Mouse (Mus musculus) right cerebral cortex, postnatal 25 days (tissue): ENCODE data around the gene E2f3.
A peak's percentile ranks its signal among the peaks of the same experiment; 100 is the strongest.

Experiments
- DNase-seq: peaks from one replicate; pipeline ENCODE4 v3.0.0; 2022

E2f3 gene

GRCm38 (mm10) chr13:29913606-29914005, 72.3 kb downstream of the E2f3 start:
- DNase-seq, result no peak

GRCm38 (mm10) chr13:29913061-29913460, 72.8 kb downstream of the E2f3 start:
- no peak for DNase-seq

DNA sequence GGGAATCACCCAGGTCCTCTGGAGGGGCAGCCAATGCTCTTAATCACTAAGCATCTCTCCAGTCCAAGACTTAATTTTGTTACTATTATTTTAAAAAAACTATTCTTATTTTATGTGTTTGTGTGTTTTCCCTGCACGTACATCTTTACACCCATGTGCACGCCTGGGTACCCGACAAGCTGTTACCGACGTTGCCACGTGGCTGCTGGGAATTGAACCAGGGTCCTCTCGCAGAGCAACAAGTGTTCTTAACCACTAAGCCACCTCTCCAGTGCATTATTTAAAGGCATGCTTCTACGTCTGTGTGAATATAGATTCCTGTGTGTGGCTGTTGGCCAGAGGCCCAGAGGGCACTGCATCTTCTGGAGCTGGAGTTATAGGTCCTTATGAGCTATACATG, 73.6 kb downstream of the E2f3 start:
- DNase-seq, result no peak

DNA sequence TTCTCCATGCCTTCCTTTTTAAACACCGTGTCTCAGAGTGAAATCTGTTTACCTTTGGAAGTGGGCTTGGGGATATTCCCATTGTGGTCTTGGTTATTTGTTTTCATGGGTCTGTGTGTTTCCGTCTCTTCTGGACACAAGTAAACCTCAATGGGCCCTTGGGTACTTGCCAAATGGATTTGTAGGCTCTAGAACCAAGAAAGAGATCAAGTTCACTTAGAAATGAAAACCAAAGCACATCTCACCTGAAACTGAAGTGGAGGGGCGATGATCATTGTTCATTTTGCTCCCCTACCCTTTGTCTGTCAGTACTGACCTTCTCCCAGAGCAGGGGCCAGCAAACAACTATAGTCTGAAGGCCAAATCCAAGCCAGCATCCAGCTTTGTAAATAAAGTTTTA, 74.7 kb downstream of the E2f3 start:
- no peak for DNase-seq

DNA sequence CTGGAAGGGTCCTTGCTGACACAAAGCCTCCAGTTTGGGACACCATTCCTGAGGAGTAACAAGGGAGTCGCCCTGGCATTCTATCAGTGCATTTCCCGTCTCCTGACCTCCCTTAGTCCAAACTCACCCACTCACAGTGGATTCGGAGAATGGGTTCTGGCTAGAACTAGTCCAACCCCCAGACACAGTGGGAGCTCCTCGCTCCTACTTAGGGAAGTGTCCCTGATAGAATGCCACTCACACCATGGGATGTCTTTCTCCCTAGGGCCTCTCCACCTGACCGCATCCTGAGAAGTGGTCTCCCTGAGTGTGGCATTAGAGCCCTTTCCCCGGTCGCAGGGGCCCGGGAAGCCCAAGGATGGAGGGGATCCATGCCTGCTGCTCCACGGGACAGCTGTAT, 77.4 kb downstream of the E2f3 start:
- no peak for DNase-seq

GRCm38 (mm10) chr13:29907995-29908394, 77.9 kb downstream of the E2f3 start:
- no peak for DNase-seq

DNA sequence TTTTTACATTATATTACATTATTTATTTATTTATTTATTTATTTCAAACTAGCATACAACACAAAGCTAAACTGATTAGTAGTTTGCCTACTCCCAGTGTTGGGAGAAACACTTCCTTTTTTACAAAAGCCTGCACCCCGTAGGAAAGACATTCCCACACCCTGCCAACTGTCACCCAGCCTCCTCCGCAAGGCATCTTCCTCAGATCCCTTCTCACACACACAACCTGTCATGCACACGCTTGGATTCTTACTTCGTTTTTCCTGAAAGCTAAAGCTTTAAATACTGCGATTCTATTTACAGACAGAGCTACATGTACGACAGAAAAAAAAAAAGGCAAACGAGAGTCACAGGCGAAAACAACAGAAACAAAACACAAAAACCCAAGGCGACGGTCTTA, 79.1 kb downstream of the E2f3 start:
- no peak for DNase-seq

GRCm38 (mm10) chr13:29903341-29903740, 82.5 kb downstream of the E2f3 start:
- no peak for DNase-seq

DNA sequence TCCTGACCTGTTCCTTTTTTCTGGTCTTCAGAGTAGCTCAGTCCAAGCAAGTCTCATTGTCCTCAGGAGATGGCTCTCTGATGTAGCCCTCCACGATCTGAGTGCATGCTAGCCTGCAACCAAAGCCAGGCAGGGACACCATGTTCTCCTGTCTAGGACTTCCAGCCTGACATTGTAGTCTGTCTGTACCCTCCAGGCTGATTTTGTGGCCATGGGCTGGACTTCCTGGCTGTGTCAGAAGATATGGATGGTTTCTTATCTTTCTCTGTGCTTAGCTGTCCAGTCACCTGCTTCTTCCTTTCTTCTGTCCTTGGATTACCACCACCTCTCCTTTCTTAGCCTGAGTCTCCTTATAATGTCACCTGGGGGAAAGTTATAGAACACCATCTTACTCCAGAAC, 83.2 kb downstream of the E2f3 start:
- DNase-seq, result no peak

DNA sequence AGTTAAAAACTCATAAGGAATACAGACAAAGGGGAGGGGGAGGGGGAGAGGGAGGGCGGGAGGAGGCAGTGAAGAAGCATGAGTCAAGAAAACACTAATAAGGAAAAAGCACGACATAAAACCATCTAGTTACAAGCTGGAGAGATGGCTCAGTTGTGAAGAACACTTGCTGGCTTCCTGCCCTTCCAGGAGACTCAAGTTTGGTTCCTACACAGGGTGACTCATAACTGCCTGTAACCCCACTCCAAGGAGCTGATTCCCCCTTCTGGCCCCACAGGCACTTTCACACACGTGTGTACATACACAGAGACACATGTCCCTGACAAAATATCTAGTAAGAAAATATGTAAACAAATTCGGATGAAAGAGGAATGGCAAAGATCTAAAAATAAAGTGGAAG, 84.2 kb downstream of the E2f3 start:
- no peak for DNase-seq

DNA sequence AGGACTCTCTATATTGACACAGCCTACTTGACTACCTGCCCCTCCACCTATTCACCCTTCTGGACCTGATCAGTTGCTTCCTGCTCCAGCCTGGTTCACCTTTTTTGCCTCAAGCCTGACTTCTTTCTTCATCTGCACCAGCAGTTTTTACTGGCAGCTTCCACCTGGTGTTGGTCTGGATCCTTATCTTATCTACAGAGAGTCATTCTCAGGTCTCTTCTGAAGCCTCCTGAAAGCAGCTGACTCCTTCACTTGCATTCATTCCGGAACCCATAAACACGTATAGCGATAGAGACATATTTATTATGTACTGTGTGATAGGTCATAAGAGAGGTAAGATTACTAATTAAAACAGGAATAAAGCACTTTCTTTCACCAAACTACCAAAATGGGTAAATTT, 119.1 kb downstream of the E2f3 start:
- no peak for DNase-seq

GRCm38 (mm10) chr13:29864331-29864730, 121.5 kb downstream of the E2f3 start:
- DNase-seq, result no peak

DNA sequence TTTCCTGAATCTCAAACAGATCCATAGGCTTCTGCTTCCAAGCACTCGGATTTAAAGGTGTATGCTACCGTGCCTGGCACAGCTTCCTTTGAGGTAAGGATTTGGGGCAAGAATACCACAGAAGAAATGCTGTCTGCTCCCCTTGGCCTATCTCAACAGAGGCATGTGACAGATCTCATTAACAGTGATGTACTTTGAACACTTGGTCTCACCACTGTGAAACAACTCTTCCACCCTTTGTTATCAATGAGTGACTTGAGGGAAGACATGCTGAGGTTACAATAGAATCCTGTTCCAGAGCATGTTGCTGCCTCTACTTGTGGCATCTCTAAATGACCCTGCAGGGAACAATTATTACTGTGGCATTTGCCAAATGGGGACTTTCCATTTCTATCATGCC, 125.8 kb downstream of the E2f3 start:
- DNase-seq, result no peak

DNA sequence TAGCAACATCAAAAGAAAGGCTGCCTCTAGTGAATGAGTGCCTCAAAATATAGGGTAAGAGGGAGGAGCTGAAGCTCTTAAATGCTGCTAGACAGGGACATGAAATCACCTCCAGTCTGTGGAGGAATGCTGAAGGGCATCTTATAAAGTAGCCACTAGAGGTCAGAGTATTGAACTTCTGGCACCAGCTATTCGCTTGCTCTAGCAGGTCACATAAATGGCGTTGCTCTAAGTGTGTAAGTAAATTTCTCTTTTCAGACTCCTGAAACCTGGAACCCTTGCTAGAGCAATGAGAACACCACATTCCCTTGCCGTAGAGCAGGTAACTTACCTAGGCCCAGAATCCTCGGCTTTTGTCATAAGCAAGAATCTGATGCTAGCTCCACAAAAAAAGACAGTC, 128.4 kb downstream of the E2f3 start:
- peak; percentile 8 for DNase-seq
